Mouse (Mus musculus): ENCODE measurements around the gene 2010111I01Rik.
"Not testable (repeated sequence)": the region's sequence is repeated elsewhere in the genome, so short reads cannot be mapped to it uniquely, and the experiment has no call there.

2010111I01Rik gene

GRCm38 (mm10) chr13:63311156-63311555, 346.5 kb downstream of the 2010111I01Rik start:
- no peak for DNase-seq (ENCODE audit: low read depth, low spot score)

DNA sequence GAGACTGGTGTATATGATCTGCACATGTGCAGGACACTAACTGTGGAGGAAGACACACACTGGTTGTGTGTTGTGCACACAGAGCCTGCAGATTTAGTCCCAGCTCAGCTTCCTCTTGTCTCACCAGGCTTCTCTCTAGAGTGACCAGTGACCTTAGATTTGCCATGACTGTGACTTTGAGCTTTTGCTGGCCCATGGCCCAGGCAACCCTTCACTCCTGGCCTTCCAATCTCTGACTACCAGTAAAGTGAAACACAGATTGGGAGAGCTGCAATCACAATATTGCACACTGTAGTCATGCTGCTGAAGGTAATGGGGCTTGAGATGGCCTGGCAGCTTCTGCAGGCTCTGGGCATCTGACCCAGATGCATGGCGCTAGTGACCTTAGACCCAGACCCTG, 348.6 kb downstream of the 2010111I01Rik start:
- no peak for DNase-seq (ENCODE audit: low read depth, low spot score)

- no peak for DNase-seq (ENCODE audit: low read depth, low spot score)
Observed at GRCm38 (mm10) chr13:63313748-63314607, 349.3 kb downstream of the 2010111I01Rik start.

GRCm38 (mm10) chr13:63314608-63314920, 349.9 kb downstream of the 2010111I01Rik start:
- no peak for DNase-seq (ENCODE audit: low read depth, low spot score)

GRCm38 (mm10) chr13:63315111-63315510, 350.4 kb downstream of the 2010111I01Rik start:
- not testable (repeated sequence) for DNase-seq (ENCODE audit: low read depth, low spot score)

GRCm38 (mm10) chr13:63315777-63316176, 351.1 kb downstream of the 2010111I01Rik start:
- no peak for DNase-seq (ENCODE audit: low read depth, low spot score)

DNA sequence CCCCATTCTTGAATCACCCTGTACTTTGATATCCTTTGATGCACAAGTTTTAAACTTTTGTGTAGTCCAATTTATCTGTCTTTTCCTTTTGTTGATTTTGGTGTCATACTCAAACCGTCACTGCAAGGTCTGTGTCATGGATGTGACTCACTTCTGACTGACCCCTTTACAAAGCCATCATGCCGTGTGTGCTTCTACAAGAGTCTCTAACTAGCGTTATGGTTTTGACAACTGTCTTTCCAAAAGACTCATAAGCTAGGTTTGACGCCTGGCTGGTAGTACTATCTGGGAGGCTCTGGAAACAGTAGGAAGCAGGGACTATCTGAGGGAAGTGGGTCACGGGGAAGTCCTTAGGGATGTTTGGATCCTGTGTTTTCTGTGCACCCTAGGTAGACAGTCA, 351.7 kb downstream of the 2010111I01Rik start:
- no peak for DNase-seq (ENCODE audit: low read depth, low spot score)

DNA sequence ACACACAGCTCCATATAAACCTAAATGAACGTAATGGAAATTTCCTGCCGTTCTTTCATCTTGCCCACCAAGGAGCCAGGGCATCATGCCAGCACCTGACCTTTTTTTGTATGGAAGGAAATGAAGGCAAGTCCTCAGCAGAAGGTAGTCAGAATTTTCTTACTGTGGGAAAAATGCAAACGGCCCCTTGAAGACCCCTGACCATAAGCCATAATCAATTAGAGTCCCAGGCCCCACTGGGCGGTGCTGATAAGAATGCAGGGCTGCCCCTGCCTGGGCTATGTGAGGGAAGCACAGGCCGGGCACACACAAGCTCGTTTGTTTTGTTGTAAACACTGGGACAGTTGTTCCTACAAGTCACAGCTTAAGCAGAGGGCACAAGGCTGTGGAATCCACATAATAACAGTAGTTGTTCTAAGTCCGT, 353.0 kb downstream of the 2010111I01Rik start:
- DNase-seq (ENCODE audit: low read depth, low spot score): no peak

DNA sequence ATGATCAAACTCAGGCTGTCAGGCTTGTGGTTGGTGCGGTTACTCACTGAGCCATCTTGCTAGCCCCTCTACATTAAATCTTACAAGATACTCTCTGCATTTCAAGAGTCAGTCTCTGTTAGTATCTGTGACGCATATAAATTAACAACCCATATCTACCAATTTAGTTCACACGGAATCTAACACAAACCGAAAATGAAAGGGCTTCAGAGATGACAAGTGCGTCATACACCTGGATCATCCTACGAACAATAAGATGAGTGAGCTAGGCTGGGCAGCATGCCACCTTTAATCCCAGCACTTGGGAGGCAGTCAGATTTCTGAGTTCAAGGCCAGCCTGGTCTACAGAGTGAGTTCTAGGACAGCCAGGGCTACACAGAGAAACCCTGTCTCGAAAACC, 355.1 kb downstream of the 2010111I01Rik start:
- DNase-seq (ENCODE audit: low read depth, low spot score): no peak

- no peak for DNase-seq (ENCODE audit: low read depth, low spot score)
Observed at GRCm38 (mm10) chr13:63321689-63322088, 357.0 kb downstream of the 2010111I01Rik start.

DNA sequence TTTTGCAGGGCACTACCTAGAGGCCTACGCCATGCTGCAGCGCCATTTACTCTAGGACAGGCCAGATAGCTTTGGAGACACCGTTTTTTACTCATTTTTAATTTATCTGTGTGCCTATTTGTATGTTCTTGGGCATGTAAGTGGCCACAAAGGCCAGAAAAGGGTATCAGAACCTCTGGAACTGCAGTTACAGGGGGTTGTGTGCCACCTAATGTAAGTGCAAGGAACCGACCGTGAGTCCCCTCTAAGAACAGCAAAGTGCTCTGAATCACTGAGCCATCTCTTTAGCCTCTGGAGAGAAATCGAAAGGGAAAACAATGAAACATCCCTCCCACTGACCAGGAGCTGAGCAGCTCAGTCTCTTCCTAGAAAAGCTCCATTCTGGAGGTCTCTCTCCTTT, 358.1 kb downstream of the 2010111I01Rik start:
- no peak for DNase-seq (ENCODE audit: low read depth, low spot score)

GRCm38 (mm10) chr13:63323286-63324075, 358.8 kb downstream of the 2010111I01Rik start:
- DNase-seq (ENCODE audit: low read depth, low spot score): no peak

DNA sequence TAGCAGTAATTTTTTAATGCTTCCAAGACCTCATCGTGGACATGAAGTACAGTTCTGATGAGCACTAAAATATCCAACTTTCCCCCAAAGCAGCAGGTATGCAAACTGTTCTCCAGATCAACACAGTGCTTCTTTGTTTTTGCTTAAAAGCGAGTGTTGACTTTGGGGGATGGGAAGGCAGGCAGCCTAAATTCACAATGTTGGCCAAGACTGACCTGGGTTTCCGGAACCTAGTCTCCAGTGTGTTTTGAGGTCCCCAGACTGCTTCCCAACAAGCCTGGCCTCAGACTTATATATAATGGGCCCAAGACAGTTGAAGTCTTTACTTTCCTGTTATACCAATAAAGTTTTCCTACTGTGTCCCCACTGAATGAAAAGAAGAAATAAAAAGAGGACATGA, 359.6 kb downstream of the 2010111I01Rik start:
- no peak for DNase-seq (ENCODE audit: low read depth, low spot score)

GRCm38 (mm10) chr13:63324978-63325848, 360.5 kb downstream of the 2010111I01Rik start:
- DNase-seq (ENCODE audit: low read depth, low spot score): no peak

GRCm38 (mm10) chr13:63326015-63326414, 361.3 kb downstream of the 2010111I01Rik start:
- no peak for DNase-seq (ENCODE audit: low read depth, low spot score)

- peak; percentile 46 for DNase-seq (ENCODE audit: low read depth, low spot score)
Observed at GRCm38 (mm10) chr13:63330236-63330860, 365.7 kb downstream of the 2010111I01Rik start.

DNA sequence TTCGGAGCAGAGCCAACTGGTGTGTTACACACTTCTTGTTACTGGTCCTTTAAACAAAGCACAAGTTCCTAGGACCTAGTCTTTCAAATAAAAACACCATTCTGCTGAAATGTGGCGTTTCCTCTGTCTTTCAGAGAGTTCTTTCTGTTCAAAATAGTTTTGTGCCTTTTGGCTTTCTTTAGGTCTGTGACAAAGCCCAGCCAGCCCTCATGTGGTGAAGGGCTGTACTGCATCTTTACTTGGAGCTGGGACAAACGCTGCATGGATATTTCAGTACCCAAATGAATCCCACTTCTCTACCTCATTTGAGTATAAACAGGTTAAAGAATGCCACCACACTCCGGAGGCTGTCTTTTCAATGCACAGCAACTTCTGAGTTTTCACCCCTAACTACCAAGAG, 366.7 kb downstream of the 2010111I01Rik start:
- DNase-seq (ENCODE audit: low read depth, low spot score): peak; percentile 66

- DNase-seq (ENCODE audit: low read depth, low spot score): peak; percentile 57
Observed at GRCm38 (mm10) chr13:63332576-63333300, 368.0 kb downstream of the 2010111I01Rik start.

DNA sequence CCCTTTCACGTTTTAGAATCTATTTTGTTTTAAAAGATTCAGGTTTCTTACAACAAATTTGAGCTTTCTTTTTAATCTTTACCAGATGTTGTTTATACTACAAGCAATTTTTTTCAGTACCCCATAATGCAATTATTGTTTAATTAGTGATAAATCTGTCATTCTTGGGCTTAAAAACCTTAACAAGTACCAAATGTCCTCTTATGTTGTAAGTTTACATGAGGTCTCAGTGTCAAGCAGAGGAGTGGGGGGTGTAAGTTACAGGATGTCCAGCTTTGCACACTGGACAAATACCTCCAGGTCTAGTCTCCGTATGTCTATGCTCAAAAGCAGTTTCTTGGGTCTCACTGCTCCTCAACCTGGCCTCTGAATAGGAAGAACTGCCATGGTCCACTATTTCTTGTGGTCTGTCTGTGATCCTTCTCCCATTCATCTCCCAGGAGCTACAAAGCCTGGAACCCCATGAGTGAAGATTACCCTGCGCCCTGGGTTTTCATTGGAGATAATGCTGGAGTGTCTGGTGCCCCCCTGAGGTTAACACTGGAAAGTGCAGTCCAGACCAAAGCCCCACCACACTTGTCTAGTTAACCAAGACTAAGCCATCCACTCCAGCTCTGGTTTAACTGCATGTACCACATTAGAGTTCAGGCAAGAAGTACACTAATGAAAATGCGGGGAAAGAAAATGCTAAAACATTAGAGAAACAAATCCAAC, 370.9 kb downstream of the 2010111I01Rik start:
- DNase-seq (ENCODE audit: low read depth, low spot score): peak; percentile 64

DNA sequence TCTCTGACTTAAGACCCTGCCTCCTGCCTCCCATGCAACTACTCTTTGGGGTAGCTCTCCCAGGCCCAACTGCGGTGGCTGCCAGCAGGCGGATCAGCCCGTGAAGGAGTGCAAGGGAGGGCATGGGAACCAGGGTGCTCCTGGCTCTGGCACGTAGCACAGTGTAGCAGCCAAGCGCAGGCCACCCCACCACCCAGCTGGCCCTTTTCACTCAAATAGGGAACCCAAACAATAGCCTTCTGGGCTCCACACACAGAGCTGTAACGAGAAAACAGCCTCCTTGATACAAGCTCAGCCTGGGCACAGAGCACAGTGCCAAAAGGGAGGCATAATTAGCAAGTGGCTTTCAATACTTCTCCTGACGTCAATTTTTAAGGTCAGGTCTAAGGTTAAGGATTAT, 371.6 kb downstream of the 2010111I01Rik start:
- no peak for DNase-seq (ENCODE audit: low read depth, low spot score)
